Mouse (Mus musculus) spleen, adult 2 months (tissue): Measurements from ENCODE around the gene Podnl1. TPM values are rescaled to one million over a fixed set of nuclear protein-coding genes. Genes with fewer than 3 reads are reported as not detected.

Experiments
- DNase-seq, 2 experiments: peaks; one replicate each; pipeline versions ENCODE4 v3.0.0 to v3.0.0-alpha.2; 2012 to 2021; ENCODE audit warnings: low spot score in 2 of 2, low read depth in 1 of 2
- H3K27ac ChIP-seq: fragments of 200-500 bp; 2 replicates; pipeline ENCODE4 v1.5.1; 2012; ENCODE audit warnings: low read length, inconsistent platforms; ENCODE audit not compliant: insufficient read depth
- H3K27me3 ChIP-seq: fragments of 200-500 bp; 2 replicates; pipeline ENCODE4 v1.6.1; 2012; ENCODE audit warnings: mild to moderate bottlenecking, moderate library complexity, low read length, inconsistent platforms; ENCODE audit not compliant: control insufficient read depth, insufficient read depth
- H3K36me3 ChIP-seq: fragments of 200-500 bp; 2 replicates; pipeline ENCODE4 v1.6.1; 2012; ENCODE audit warnings: mild to moderate bottlenecking, low read length, inconsistent platforms; ENCODE audit not compliant: control insufficient read depth, insufficient read depth
- H3K4me1 ChIP-seq: fragments of 200-500 bp; 2 replicates; pipeline ENCODE4 v1.6.1; 2011; ENCODE audit warnings: inconsistent platforms; ENCODE audit not compliant: control insufficient read depth, insufficient read depth, insufficient read length
- H3K4me3 ChIP-seq: fragments of 200-500 bp; 2 replicates; pipeline ENCODE4 v1.5.1; 2011; ENCODE audit warnings: mild to moderate bottlenecking, inconsistent platforms; ENCODE audit not compliant: insufficient read depth, insufficient read length; ENCODE audit errors: extremely low read depth
- CTCF ChIP-seq: fragments of 200-500 bp; IDR thresholded peaks from 2 replicates; pipeline ENCODE4 v1.5.1; 2011; ENCODE audit warnings: mild to moderate bottlenecking, inconsistent platforms; ENCODE audit not compliant: insufficient read depth, insufficient read length, insufficient replicate concordance; ENCODE audit errors: extremely low read depth
- POLR2A ChIP-seq: fragments of 200-500 bp; IDR thresholded peaks from 2 replicates; pipeline ENCODE4 v1.6.1; 2011; ENCODE audit warnings: low read depth, low read length, inconsistent platforms
- WGBS: fragments of 180-500 bp; shearing (Covaris S2); methylation state at CpG from one replicate; pipeline ENCODE4 v1.1.7; 2018; 5-methylcytosine and 5-hydroxymethylcytosine counted together
- polyA plus RNA-seq: library from polyadenylated mRNA; depleted of rRNA; stranded (reverse); fragments of >200 nt; gene quantifications from 2 replicates; pipeline ENCODE4 v1.2.3, GENCODE M21; 2012

The Podnl1 gene
- polyA plus RNA-seq, 1 experiment: 11.1 TPM

- Histone ChIP-seq H3K27me3 (no peaks in the 10 kb centered on the region), H3K27ac (0 out of 2 replicates have a peak overlapping the region, but pooled peaks have one; percentile 15), H3K4me1 (peaks cover 2% of the 10 kb centered on the region; the same call in 1 of the 2 replicates), H3K4me3 (peak overlapping the region; percentile 78), H3K36me3 (peaks cover 14% of the 10 kb centered on the region)
- TF ChIP-seq POLR2A (no peak), CTCF (no peak)
- WGBS: 5% methylated on average over 14 of the region's 14 CpGs
- peak in 1 of 2 experiments; percentile 37 for DNase-seq
Measured at GRCm38 (mm10) chr8:84147324-84147766, 21.6 kb downstream of the Podnl1 start.

DNA sequence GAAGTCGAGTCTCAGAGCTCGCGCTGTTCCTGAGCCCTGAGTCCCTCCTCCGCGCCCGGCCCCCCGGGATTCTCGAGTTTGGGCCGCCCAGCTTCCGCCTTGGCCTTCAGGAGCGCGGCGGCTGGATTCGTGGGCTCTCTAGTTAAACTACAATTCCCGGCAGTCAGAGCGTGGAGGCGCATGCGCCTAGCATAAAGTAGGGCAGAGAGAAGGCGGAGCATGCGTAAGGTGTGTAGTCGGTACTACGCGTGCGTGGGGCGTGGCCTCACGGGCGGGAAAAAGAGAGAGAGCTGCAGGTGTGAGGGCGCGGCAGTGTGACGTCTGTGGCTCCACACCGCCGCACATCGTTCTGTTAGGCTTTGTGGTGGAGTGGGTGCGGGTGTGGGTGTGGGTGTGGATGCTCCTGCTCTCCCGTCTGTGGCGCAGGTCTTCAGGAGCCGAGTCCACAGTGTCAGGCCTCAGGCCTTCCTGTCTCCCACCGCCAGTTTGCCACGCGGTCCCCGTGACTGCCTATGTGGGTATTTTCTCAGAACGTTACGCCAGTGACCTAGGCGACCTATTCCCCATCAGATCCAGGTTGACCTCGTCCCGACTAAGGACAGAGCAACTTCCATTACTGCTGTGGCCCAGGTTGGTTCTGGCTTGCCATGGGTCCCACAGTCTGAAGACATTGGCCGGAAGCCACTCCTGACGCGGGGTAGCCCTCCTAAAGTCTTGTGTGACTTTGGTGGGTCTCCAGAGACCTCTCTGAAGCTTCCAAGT lies 22.2 kb downstream of the Podnl1 start, which contains the start of the genes Cc2d1a and 4930432K21Rik:
Gene Cc2d1a, minus strand, starts transcription at position 168 of the 762 bp plus-strand sequence.
Gene 4930432K21Rik, plus strand, starts transcription at position 257 of the 762 bp plus-strand sequence.
- Histone ChIP-seq H3K27ac (peak within 1 kb of the TSS; percentile 16; the same call in 1 of the 2 replicates), H3K4me3 (peak within 1 kb of the TSS; percentile 78), H3K4me1 (peaks cover 2% of the 10 kb centered on the region; the same call in 1 of the 2 replicates), H3K27me3 (no peaks in the 10 kb centered on the region), H3K36me3 (peaks cover 11% of the 10 kb centered on the region)
- WGBS: 15% methylated on average over 49 of the region's 49 CpGs
- peak; percentile 90 to 93 for DNase-seq
- TF ChIP-seq CTCF (no peak), POLR2A (peak; percentile 30; the same call in 1 of the 2 replicates)

- 94% methylated on average over 5 of the region's 5 CpGs for WGBS
- TF ChIP-seq POLR2A: no peak
Measured at GRCm38 (mm10) chr8:84148531-84148850, 22.7 kb downstream of the Podnl1 start.

GRCm38 (mm10) chr8:84149181-84149580 lies 23.4 kb downstream of the Podnl1 start:
- TF ChIP-seq POLR2A (no peak), CTCF (no peak)
- no peaks in the 10 kb centered on the region for H3K36me3 ChIP-seq
- 80% methylated on average over 3 of the region's 3 CpGs for WGBS
- DNase-seq: no peak
- H3K27me3 ChIP-seq: no peaks in the 10 kb centered on the region
- no peak overlapping the region for H3K4me3 ChIP-seq
- no peak overlapping the region for H3K27ac ChIP-seq
- H3K4me1 ChIP-seq: peaks cover 2% of the 10 kb centered on the region; the same call in 1 of the 2 replicates

More at GRCm38 (mm10) chr8:84148531-84148850, 22.7 kb downstream of the Podnl1 start:
- H3K27me3 ChIP-seq: no peaks in the 10 kb centered on the region
- H3K4me1 ChIP-seq: peaks cover 2% of the 10 kb centered on the region; the same call in 1 of the 2 replicates
- H3K36me3 ChIP-seq: peaks cover 6% of the 10 kb centered on the region
- H3K4me3 ChIP-seq: peak overlapping the region; percentile 78; the same call in 1 of the 2 replicates
- H3K27ac ChIP-seq: no peak overlapping the region
- no peak for DNase-seq

DNA sequence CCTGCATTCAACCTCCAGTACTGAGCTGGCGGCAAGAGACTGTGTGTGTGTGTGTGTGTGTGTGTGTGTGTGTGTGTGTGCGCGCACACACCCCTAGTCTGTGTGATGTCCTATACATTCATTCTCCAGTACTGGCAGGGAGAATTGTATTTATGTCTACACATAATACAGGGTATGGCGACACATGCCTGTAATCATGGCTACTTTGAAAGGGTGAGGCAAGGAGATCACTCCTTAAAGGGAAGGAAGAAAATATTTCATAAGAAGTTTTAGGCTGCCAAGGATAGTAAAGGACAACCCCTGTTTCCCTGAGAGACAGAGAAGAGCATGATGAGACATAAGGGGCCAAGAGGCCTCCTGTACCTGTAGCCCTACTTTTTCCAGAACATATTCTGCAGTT lies 31.8 kb downstream of the Podnl1 start:
- H3K4me1 ChIP-seq: no peaks in the 10 kb centered on the region
- no peaks in the 10 kb centered on the region for H3K27me3 ChIP-seq
- 92% methylated on average over 4 of the region's 4 CpGs for WGBS
- no peak for DNase-seq
- H3K36me3 ChIP-seq: no peaks in the 10 kb centered on the region
- no peak for TF ChIP-seq CTCF
- no peak for TF ChIP-seq POLR2A
- H3K4me3 ChIP-seq: no peak overlapping the region
- no peak overlapping the region for H3K27ac ChIP-seq

DNA sequence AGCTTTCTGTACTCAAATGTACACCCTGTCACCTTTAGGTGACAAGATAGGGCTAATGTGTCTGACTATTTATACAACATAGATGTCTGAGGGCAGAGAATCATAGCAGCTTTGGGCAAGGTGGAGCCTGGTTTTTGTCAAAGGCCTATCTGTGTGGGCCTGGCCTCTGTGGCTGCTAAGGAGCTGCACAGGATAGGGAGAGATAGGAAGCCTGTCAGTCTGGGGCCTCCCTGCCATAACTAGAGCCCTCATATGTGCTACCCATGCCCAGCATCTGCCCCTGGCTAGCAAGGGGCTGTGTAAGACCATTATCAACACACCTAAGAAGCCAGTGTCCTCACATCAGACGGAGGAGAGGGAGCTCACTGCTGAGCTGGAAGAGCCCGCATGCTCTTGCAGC lies 41.9 kb downstream of the Podnl1 start:
- H3K4me3 ChIP-seq: no peak overlapping the region
- H3K4me1 ChIP-seq: no peaks in the 10 kb centered on the region
- WGBS: 95% methylated on average over 2 of the region's 2 CpGs
- H3K27ac ChIP-seq: no peak overlapping the region
- DNase-seq: no peak
- TF ChIP-seq CTCF (no peak), POLR2A (no peak)
- H3K27me3 ChIP-seq: no peaks in the 10 kb centered on the region
- no peaks in the 10 kb centered on the region for H3K36me3 ChIP-seq

DNA sequence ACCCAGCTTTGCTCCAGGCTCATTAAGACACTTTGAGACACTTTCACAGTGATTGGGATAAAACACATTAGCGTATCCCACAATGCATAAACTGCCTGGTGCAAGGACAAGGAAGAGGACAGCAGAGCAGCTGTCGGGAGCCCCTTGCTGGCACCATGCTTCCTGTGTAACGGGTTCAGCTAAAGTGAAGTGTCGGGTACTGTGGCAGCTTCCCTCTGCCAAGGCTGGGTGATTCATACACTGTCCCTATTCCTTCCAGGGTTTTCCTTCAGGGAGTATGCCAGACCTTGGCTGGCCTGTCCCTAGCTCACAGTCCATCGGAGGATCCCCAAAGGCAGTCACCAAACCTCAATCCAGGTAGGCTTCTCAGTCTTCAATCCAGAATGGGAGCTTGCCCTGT lies 44.3 kb downstream of the Podnl1 start:
- TF ChIP-seq CTCF (no peak), POLR2A (no peak)
- H3K27me3 ChIP-seq: no peaks in the 10 kb centered on the region
- WGBS: 84% methylated on average over 5 of the region's 5 CpGs
- H3K4me1 ChIP-seq: no peaks in the 10 kb centered on the region
- no peak overlapping the region for H3K27ac ChIP-seq
- H3K4me3 ChIP-seq: no peak overlapping the region
- no peaks in the 10 kb centered on the region for H3K36me3 ChIP-seq
- no peak for DNase-seq
